Mouse (Mus musculus) liver, adult (tissue): Measurements from ENCODE around the gene St3gal5.

Experiments
- GATA4 ChIP-seq: IDR thresholded peaks from 2 replicates; pipeline ENCODE4 v1.6.1; 2014; ENCODE audit warnings: mild to moderate bottlenecking, low read length; ENCODE audit not compliant: insufficient replicate concordance

The St3gal5 gene

GRCm38 (mm10) chr6:72164321-72165275 lies 67.2 kb downstream of the St3gal5 start:
- TF ChIP-seq GATA4, result 0 out of 2 replicates have a peak, but pooled peaks have one; percentile 28

GRCm38 (mm10) chr6:72165907-72166306 lies 68.5 kb downstream of the St3gal5 start:
- TF ChIP-seq GATA4, result no peak

DNA sequence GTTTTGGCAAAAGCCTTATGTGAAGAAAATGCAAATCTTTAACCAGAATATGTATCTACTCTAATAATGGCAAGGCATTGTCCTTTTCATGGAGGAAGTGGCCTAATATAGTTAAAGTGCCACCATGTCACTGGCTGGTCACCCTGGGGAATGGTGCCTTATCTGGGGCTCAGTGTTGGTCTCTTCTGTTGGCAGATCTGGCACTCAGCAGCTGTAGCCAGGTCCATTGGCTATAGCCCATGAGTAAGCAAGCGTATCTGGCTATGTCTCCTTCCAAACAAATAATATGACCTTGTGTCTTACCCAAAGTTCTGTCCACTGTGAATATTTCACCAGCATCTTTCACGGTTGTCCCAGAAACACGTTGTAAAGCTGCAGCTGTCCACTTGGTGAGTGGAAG lies 74.0 kb downstream of the St3gal5 start:
- TF ChIP-seq GATA4, result no peak

GRCm38 (mm10) chr6:72173350-72173749 lies 76.0 kb downstream of the St3gal5 start:
- TF ChIP-seq GATA4, result no peak

DNA sequence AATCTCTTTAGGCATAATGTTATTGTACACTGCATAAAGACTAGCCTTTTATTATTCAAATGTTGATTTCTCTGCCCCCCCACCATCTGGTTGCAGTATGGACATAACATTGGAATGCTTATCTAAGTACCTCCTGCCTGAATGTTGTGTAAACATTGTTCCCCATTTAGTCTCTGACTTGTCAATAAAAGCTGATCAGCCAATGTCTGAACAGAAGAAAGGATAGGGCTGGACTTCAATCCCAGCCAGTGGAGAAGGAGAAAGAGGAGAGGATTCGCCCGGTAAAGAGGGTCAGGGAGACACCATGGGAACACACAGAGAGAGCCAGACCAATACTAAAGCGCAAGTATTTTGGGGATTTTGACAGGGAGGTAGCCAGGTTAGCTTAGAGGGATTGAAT lies 78.0 kb downstream of the St3gal5 start:
- no peak for TF ChIP-seq GATA4

DNA sequence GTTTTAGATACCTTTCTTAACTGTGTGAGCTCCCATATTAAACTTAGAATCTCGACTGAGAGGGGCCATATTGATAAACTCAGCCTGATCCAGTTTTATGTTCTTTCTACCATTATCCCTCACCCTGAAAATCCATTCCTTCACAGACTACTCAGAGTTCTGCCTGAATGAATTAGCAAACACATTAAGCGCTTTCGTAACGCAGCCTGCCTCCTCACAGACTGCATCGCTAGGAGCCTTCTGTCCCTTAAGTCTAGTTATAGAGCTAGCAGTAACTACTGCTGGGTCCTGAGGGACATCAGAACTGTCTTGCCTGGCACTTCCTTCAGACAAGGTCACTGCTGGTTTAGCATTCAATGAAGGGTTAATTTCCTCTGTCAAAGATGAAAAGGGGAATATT lies 78.6 kb downstream of the St3gal5 start:
- no peak for TF ChIP-seq GATA4

- TF ChIP-seq GATA4, result no peak
These were observed 80.0 kb downstream of the St3gal5 start for GRCm38 (mm10) chr6:72177417-72177816.

GRCm38 (mm10) chr6:72179006-72179405 lies 81.6 kb downstream of the St3gal5 start:
- TF ChIP-seq GATA4, result no peak

- TF ChIP-seq GATA4, result peak; percentile 55; the same call in 1 of the 2 replicates
These were observed 82.4 kb downstream of the St3gal5 start for GRCm38 (mm10) chr6:72179562-72180502.

DNA sequence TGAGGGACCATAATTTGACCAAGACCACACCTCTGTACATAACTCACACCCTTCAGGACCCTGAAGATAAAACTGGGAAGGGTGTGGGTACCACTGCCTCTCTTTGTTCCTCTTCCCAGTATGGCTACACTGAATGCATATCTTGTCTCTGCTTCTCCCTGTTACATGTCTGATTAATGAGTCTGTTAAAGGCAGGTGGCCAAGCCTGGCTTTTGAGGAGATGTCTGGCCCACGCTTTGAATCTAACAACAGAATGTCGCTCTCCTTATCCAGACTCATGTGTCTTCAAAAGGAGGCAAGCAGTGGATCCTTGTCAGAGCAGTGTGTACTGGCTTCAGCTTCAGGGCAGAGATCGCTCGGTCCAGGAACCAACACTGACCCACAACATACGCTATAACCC lies 87.2 kb downstream of the St3gal5 start:
- TF ChIP-seq GATA4, result no peak

GRCm38 (mm10) chr6:72185893-72186490 lies 88.6 kb downstream of the St3gal5 start:
- TF ChIP-seq GATA4, result no peak

DNA sequence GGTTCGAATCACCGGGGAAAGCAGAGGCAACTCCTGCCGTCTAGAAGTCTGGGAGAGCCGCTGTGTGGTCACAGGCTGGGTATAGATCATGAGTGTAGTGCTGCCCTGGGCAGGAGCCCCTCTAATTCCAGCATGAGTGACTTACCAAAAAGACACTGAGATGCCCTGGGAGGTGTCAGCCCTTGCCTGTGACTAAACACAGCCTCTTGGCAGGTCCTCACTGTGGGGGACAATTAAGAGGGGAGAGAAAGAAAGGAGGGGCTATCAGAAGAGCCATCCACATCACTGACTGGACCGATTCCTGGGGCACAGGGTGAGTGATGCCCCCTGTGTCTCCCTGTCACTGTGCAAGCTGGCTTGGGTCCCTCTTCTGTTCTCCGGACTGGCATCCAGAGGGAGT lies 89.4 kb downstream of the St3gal5 start:
- TF ChIP-seq GATA4, result no peak

DNA sequence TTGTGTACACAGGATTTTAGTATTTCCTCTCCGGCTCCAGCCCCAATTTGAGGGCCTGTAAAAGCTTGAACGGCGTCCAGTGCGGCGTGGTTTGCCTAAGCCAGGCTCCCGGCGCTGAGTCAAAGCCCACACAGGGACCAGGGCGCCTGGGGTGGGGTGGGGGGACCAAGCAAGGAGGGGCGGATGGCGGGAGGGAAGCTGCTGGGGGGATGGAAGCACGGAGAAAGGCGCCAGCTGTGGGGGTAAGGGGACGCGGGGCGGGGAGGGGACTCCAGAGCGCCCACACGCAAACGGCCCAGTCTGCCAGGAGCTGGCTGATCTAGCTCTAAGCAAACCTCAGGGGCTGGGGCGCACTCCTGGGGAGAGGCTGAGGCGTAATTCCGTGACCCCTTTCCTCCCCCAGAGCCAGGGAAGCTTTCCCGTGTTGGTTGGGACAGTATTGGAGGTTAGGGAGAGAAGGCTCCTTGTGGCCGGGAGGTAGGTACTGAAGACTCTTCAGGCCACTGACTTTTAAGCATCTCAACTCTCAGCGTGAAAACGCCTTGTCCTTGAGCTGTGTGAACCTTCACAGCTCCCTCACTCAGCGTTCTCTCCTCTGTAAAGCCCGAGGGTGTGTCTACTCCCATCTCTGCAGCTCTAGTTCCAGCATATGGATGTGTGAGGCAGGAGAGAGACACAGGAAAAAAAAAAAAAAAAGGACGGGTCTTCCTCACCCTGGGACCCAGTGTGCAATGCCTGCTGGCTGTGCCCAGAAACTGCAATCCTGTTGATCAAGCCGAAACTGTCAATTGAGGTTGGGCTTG lies 91.9 kb downstream of the St3gal5 start:
- TF ChIP-seq GATA4, result no peak

DNA sequence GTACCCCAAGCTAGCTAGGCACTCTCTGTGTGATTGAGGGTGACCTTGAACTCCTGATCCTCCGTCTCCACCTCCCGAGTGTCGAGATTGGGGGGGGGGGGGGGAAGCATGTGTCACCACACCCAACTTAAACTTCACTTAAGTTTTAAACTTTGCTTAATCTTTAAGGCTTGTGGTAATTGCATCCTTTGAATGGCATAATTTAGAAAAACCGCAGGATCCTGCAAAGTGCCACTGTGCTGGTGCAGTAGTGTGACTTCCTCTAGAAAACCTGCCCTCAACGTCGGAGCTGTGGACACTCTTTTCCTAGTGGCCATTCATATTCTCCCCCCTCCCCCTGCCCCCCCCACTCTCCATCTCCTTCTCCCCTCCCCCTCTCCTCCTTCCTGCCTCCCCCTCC lies 92.7 kb downstream of the St3gal5 start:
- no peak for TF ChIP-seq GATA4
